Mouse (Mus musculus): ENCODE data around the gene Crls1.

DNA sequence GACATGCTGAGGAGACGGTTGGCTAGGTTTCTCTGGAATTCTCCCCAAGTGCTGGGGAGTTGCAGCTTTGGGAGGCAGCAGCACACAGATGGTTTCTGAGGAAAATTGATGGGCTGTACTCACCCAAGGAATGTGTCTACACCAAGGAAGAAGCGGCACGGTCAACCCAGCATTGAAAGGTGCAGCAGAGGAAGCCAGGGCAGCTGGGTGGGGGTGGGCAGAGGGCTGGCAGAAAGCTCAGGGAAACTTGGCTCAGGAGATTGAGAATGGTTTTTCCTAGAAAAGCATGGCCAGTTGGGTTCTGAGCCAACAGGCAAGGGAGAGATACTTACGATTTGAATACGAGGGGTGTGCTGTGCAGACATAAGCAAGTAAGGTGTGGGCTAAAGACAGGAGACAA is 47.4 kb downstream of the Crls1 start:
- TF ChIP-seq POLR2A (IDR thresholded peaks at IDR 0.05; ENCODE audit: low read depth, low read length) = no peak
- no peak for TF ChIP-seq CTCF (IDR thresholded peaks at IDR 0.05; ENCODE audit: extremely low read depth, insufficient read length, insufficient replicate concordance, low read depth, low read length)

Data from small intestine, adult 2 months (tissue).